Mouse (Mus musculus): ENCODE results near the gene Wnt2. TPM values are rescaled to one million over a fixed set of nuclear protein-coding genes. Genes with fewer than 3 reads are reported as not detected.

Wnt2 gene
- total and polyA plus RNA-seq, 3 experiments = not detected

DNA sequence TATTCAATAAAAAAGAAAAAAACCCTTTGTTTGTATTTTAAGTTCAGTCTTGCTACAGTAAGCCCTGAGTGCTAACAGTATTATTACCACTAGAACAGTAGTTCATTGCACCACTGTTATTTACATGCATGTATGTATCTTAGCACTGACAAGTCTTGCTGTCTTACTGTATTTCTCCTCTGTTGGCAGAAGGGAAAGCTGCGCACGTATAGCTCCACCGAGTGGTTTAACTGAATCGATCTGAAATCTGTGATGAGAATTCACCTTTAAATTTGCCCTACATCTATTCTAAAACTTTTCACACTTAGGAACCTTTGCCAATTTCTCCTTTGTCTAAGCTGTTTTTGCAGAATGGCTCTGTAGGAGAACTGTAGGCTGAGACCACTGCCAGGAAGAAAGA is 13.9 kb upstream of the Wnt2 start:
- Histone ChIP-seq H3K27ac (ENCODE audit: control insufficient read depth, low read depth, low read length) (no peak overlapping the region), H3K79me2 (ENCODE audit: control insufficient read depth, insufficient read depth, low read length, poor library complexity) (no peaks in the 10 kb centered on the region), H3K27me3 (ENCODE audit: control insufficient read depth in 1 of 2, insufficient read depth in 2 of 2, low read length in 2 of 2) (peaks cover 5 to 9% of the 10 kb centered on the region in 2 experiments), H3K4me1 (ENCODE audit: control insufficient read depth in 1 of 2, insufficient read depth in 2 of 2, low read length in 2 of 2) (no peaks in the 10 kb centered on the region), H3K9ac (ENCODE audit: control insufficient read depth, low read depth, low read length, poor library complexity, severe bottlenecking) (no peak overlapping the region), H3K9me3 (replicated peaks; ENCODE audit: insufficient read depth, low read length) (no peaks in the 10 kb centered on the region), H3K4me3 (ENCODE audit: control insufficient read depth in 1 of 2, insufficient read depth in 1 of 2, low read depth in 2 of 2, low read length in 2 of 2) (no peak overlapping the region), H3K36me3 (ENCODE audit: control insufficient read depth in 1 of 2, insufficient read depth in 2 of 2, low read length in 2 of 2) (no peaks in the 10 kb centered on the region)
- no peak for DNase-seq (ENCODE audit: low read depth, low spot score)
- no peak for TF ChIP-seq HCFC1 (IDR thresholded peaks at IDR 0.05; ENCODE audit: low read depth, low read length)

DNA sequence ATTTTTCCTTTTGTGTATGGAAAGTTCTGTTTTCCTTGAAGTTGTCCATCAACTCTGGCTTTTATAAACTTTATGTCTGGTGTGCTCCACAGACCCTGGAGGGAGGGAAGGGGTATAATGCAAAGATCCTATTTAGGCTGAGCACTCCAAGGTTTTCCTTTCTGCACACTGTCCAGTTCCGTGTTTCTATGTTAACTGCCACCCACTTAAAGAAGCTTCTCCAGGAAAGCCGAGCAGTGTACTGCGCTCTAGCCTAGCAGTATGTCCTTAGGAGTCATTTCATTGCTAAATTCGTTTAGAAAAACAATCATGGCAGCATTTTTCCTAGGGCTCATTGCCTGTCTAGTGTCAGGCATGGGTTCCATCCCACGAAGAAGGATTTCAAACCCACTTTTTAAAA is 12.8 kb upstream of the Wnt2 start:
- no peaks in the 10 kb centered on the region for H3K4me1 ChIP-seq (ENCODE audit: control insufficient read depth in 1 of 2, insufficient read depth in 2 of 2, low read length in 2 of 2)
- no peak overlapping the region for H3K9ac ChIP-seq (ENCODE audit: control insufficient read depth, low read depth, low read length, poor library complexity, severe bottlenecking)
- H3K27me3 ChIP-seq (ENCODE audit: control insufficient read depth in 1 of 2, insufficient read depth in 2 of 2, low read length in 2 of 2) = peaks cover 3 to 13% of the 10 kb centered on the region in 2 experiments; a peak in 3 of 4 replicates
- no peaks in the 10 kb centered on the region for H3K36me3 ChIP-seq (ENCODE audit: control insufficient read depth in 1 of 2, insufficient read depth in 2 of 2, low read length in 2 of 2)
- no peak for DNase-seq (ENCODE audit: low read depth, low spot score)
- TF ChIP-seq TBP (IDR thresholded peaks at IDR 0.05; ENCODE audit: low read depth, low read length) = no peak
- no peak for TF ChIP-seq SMC3 (IDR thresholded peaks at IDR 0.05; ENCODE audit: low read depth, low read length)
- TF ChIP-seq USF1 (IDR thresholded peaks at IDR 0.05; ENCODE audit: low read depth, low read length) = no peak
- TF ChIP-seq TAL1 (IDR thresholded peaks at IDR 0.05; ENCODE audit: low read length) = no peak
- no peak for TF ChIP-seq MYC (IDR thresholded peaks at IDR 0.05; ENCODE audit: low read depth, low read length)
- no peak for TF ChIP-seq RCOR1 (IDR thresholded peaks at IDR 0.05; ENCODE audit: low read depth, low read length)
- TF ChIP-seq NELFE (IDR thresholded peaks at IDR 0.05; ENCODE audit: low read depth, low read length) = no peak
- TF ChIP-seq SIN3A (IDR thresholded peaks at IDR 0.05; ENCODE audit: low read length) = no peak
- TF ChIP-seq UBTF (IDR thresholded peaks at IDR 0.05; ENCODE audit: borderline replicate concordance, insufficient read depth, low read depth, low read length) = no peak
- TF ChIP-seq HCFC1 (IDR thresholded peaks at IDR 0.05; ENCODE audit: low read depth, low read length) = no peak
- TF ChIP-seq USF2 (IDR thresholded peaks at IDR 0.05; ENCODE audit: borderline replicate concordance in 1 of 2, insufficient read depth in 1 of 2, low read depth in 1 of 2, low read length in 2 of 2) = no peak
- no peak for TF ChIP-seq ZKSCAN1 (IDR thresholded peaks at IDR 0.05; ENCODE audit: low read depth, low read length)
- no peak for TF ChIP-seq ELF1 (IDR thresholded peaks at IDR 0.05; ENCODE audit: low read depth, low read length)
- TF ChIP-seq GATA1 (IDR thresholded peaks at IDR 0.05; ENCODE audit: low read depth, low read length) = no peak
- no peak overlapping the region for H3K27ac ChIP-seq (ENCODE audit: control insufficient read depth, low read depth, low read length)
- no peak overlapping the region for H3K4me3 ChIP-seq (ENCODE audit: control insufficient read depth in 1 of 2, insufficient read depth in 1 of 2, low read depth in 2 of 2, low read length in 2 of 2)
- H3K9me3 ChIP-seq (replicated peaks; ENCODE audit: insufficient read depth, low read length) = no peaks in the 10 kb centered on the region
- H3K79me2 ChIP-seq (ENCODE audit: control insufficient read depth, insufficient read depth, low read length, poor library complexity) = no peaks in the 10 kb centered on the region

DNA sequence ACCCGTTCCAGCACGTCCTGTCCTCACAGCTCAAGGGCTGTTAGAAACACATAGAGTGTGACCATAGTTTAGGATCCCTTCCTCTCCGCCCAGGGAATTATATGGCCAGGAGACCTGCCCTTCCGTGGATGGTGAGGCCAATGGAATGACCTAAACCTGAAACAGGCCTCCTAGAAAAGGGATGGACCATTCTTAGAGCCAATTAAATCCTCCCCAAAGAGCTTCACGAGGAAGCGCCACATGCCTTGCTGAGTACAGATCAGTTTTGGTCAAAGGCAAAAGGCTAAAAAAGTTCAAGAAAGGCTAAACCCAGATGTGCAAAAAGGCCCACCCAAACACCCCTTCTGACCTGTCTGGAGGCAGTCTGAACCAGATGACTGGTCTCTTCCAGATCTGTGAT is 1.9 kb upstream of the Wnt2 start:
- Histone ChIP-seq H3K36me3 (ENCODE audit: control insufficient read depth in 1 of 2, insufficient read depth in 2 of 2, low read length in 2 of 2) (no peaks in the 10 kb centered on the region), H3K79me2 (ENCODE audit: control insufficient read depth, insufficient read depth, low read length, poor library complexity) (no peaks in the 10 kb centered on the region), H3K4me3 (ENCODE audit: control insufficient read depth in 1 of 2, insufficient read depth in 1 of 2, low read depth in 2 of 2, low read length in 2 of 2) (no peak overlapping the region), H3K27ac (ENCODE audit: control insufficient read depth, low read depth, low read length) (no peak overlapping the region), H3K9me3 (replicated peaks; ENCODE audit: insufficient read depth, low read length) (no peaks in the 10 kb centered on the region), H3K27me3 (ENCODE audit: control insufficient read depth in 1 of 2, insufficient read depth in 2 of 2, low read length in 2 of 2) (peaks cover 0 to 3% of the 10 kb centered on the region in 2 experiments; a peak in 3 of 4 replicates), H3K9ac (ENCODE audit: control insufficient read depth, low read depth, low read length, poor library complexity, severe bottlenecking) (no peak overlapping the region), H3K4me1 (ENCODE audit: control insufficient read depth in 1 of 2, insufficient read depth in 2 of 2, low read length in 2 of 2) (no peaks in the 10 kb centered on the region)
- TF ChIP-seq MXI1 (IDR thresholded peaks at IDR 0.05; ENCODE audit: low read depth, low read length) (no peak), SIN3A (IDR thresholded peaks at IDR 0.05; ENCODE audit: low read length) (no peak)
- DNase-seq (ENCODE audit: low read depth, low spot score) = no peak
